Mouse (Mus musculus): ENCODE measurements around the gene Zfp784. TPM values are rescaled to one million over a fixed set of nuclear protein-coding genes. Genes with fewer than 3 reads are reported as not detected.

Gene Zfp784
- polyA plus RNA-seq, 1 experiment, result 0.09 TPM

DNA sequence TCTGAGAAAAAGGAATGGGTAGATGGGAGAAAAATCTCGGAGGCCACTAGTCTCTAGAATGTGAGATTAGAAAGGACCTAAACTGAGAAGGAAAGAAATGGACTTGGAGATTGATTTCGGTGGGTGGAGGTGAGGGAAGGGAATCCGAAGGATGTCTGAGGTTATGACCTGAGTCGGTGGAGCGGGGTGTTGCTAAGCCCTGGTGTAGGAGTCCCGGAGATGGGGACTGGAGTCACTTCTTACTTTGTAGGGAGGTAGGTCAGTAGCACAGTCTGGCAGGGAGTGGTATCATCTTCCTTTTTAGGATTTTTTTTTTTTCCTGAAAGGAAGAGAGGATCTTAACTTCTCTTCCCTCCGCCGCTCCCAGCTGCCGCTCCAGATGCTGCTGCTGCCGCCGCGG lies 14.2 kb upstream of the Zfp784 start:
- H3K4me3 ChIP-seq (replicated peaks), result no peak overlapping the region
- peaks cover 26% of the 10 kb centered on the region for H3K9me3 ChIP-seq (ENCODE audit: control insufficient read depth, low read length)
- TF ChIP-seq GATA1 (IDR thresholded peaks at IDR 0.05; ENCODE audit: low read length) (no peak), TAL1 (IDR thresholded peaks at IDR 0.05; ENCODE audit: low read length) (no peak)
- peaks cover 90% of the 10 kb centered on the region for H3K27me3 ChIP-seq (ENCODE audit: control insufficient read depth)
- peaks cover 12% of the 10 kb centered on the region for H3K4me1 ChIP-seq (ENCODE audit: control insufficient read depth)
- no peaks in the 10 kb centered on the region for H3K36me3 ChIP-seq (ENCODE audit: control insufficient read depth)

DNA sequence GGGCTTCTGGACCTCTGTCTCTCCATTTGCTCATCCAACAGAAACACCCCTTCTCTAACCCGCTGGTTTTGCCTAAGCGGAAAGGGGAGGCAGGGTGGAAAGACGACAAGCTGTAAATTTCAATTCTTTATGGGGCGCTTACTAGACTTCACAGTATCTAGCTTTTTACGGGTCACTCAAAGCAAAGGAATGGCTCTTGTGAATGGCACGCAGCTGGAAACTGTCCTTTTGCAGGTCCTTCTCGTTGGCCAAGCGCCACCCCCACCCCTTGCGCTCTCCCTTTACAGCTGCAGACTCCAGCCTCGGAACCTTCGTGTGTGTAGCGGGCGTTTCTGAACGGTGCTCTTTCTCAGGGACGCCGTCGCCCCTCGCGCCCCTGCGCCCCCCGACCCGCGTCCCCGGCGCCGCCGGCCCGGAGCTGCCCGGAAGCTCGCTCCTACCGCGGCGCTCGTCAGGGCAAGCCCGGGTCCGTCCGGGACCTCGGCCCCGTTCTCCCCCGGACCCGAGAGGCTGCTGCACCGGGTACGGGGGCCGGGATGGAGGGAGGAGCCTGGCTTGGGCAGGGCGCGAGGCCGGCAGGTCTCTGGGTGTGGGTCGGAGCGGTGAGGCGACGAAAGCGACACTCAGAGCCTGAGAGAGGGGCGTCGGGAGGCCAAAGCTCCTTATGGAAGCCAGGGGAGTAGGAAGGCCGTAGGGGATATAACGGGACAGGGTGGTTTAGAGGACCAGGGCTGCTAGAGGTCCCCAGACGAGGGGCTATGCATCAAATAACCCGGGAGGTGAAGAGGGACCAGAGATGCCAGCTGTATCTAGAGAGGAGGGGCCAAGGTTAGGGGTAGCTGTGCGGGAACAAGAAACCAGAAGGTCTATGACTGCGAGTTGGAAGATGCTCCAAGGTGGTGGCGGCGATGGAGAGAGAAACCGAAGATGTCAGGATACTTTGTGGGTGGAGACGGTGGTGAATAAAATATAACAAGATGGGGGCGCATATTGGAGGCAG lies 13.2 kb upstream of the Zfp784 start, which contains the start of gene Zfp580:
Zfp580 (plus strand) TSS at position 346 of the 1,000 bp plus-strand sequence.
- Histone ChIP-seq H3K36me3 (ENCODE audit: control insufficient read depth) (no peaks in the 10 kb centered on the region), H3K27me3 (ENCODE audit: control insufficient read depth) (peaks cover 81% of the 10 kb centered on the region), H3K4me1 (ENCODE audit: control insufficient read depth) (peaks cover 9% of the 10 kb centered on the region), H3K4me3 (replicated peaks) (peak within 1 kb of the TSS; percentile 56), H3K9me3 (ENCODE audit: control insufficient read depth, low read length) (peaks cover 21% of the 10 kb centered on the region)
- TF ChIP-seq GATA1 (IDR thresholded peaks at IDR 0.05; ENCODE audit: low read length) (no peak), TAL1 (IDR thresholded peaks at IDR 0.05; ENCODE audit: low read length) (no peak)

- Histone ChIP-seq H3K36me3 (ENCODE audit: control insufficient read depth) (no peaks in the 10 kb centered on the region), H3K4me1 (ENCODE audit: control insufficient read depth) (peaks cover 5% of the 10 kb centered on the region), H3K27me3 (ENCODE audit: control insufficient read depth) (peaks cover 39% of the 10 kb centered on the region), H3K4me3 (replicated peaks) (no peak overlapping the region), H3K9me3 (ENCODE audit: control insufficient read depth, low read length) (peaks cover 10% of the 10 kb centered on the region)
- TF ChIP-seq GATA1 (IDR thresholded peaks at IDR 0.05; ENCODE audit: low read length) (no peak), TAL1 (IDR thresholded peaks at IDR 0.05; ENCODE audit: low read length) (no peak)
Observed at GRCm38 (mm10) chr7:5047313-5047712, 9.1 kb upstream of the Zfp784 start.

DNA sequence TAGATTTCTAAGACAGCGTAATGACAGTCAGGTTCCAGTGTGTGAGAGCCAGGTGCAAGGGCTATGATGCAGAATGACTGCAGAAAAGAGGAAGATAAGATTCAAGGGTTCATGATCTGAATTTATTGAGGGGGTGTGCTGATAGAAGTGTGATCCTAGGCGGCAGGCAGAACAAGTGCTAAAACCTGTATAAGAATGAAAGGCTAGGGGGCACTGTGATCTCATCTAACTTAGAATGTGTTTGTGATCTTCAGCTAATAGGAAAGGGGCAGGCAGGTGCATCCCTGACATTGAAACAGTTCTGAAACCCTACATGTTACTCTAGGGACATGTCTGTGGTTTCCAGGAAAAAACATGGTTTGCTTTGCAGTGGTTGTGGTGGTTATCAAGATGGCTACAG lies 7.9 kb upstream of the Zfp784 start:
- peaks cover 5% of the 10 kb centered on the region for H3K9me3 ChIP-seq (ENCODE audit: control insufficient read depth, low read length)
- no peak overlapping the region for H3K4me3 ChIP-seq (replicated peaks)
- H3K36me3 ChIP-seq (ENCODE audit: control insufficient read depth), result no peaks in the 10 kb centered on the region; the same call in 1 of the 2 replicates
- H3K4me1 ChIP-seq (ENCODE audit: control insufficient read depth), result no peaks in the 10 kb centered on the region
- H3K27me3 ChIP-seq (ENCODE audit: control insufficient read depth), result peaks cover 27% of the 10 kb centered on the region
- TF ChIP-seq GATA1 (IDR thresholded peaks at IDR 0.05; ENCODE audit: low read length), result no peak

DNA sequence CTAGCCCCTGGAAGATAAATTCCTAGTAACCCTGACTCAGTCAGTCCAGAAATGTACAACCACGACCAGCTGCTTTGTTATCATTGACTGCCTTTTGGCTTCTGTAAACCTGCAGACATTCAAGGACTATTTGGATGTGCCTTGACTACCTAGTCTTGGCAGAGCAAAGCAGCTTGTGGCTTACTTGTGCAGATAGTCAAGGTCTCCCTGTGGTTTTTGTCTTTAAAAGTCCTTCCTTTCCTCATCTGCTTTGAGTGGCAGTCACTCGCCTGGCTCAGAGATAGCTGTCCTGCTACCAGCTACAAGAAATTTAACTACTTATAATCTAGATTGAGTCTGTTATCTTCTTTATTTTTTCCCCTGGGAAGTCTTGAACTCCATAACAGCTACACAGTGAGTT lies 6.7 kb upstream of the Zfp784 start:
- H3K9me3 ChIP-seq (ENCODE audit: control insufficient read depth, low read length), result peaks cover 5% of the 10 kb centered on the region
- peaks cover 16% of the 10 kb centered on the region for H3K27me3 ChIP-seq (ENCODE audit: control insufficient read depth)
- H3K4me1 ChIP-seq (ENCODE audit: control insufficient read depth), result no peaks in the 10 kb centered on the region; the same call in 1 of the 2 replicates
- H3K36me3 ChIP-seq (ENCODE audit: control insufficient read depth), result no peaks in the 10 kb centered on the region; the same call in none of the 2 replicates
- TF ChIP-seq TAL1 (IDR thresholded peaks at IDR 0.05; ENCODE audit: low read length), result no peak
- TF ChIP-seq GATA1 (IDR thresholded peaks at IDR 0.05; ENCODE audit: low read length), result no peak
- H3K4me3 ChIP-seq (replicated peaks), result no peak overlapping the region

GRCm38 (mm10) chr7:5038940-5039339 lies 694 bp upstream of the Zfp784 start:
- Histone ChIP-seq H3K4me1 (ENCODE audit: control insufficient read depth) (peaks cover 27% of the 10 kb centered on the region), H3K4me3 (replicated peaks) (peak overlapping the region; percentile 88), H3K36me3 (ENCODE audit: control insufficient read depth) (peaks cover 14% of the 10 kb centered on the region), H3K9me3 (ENCODE audit: control insufficient read depth, low read length) (peaks cover 5% of the 10 kb centered on the region; the same call in 1 of the 2 replicates), H3K27me3 (ENCODE audit: control insufficient read depth) (no peaks in the 10 kb centered on the region)
- TF ChIP-seq TAL1 (IDR thresholded peaks at IDR 0.05; ENCODE audit: low read length), result no peak
- TF ChIP-seq GATA1 (IDR thresholded peaks at IDR 0.05; ENCODE audit: low read length), result no peak

DNA sequence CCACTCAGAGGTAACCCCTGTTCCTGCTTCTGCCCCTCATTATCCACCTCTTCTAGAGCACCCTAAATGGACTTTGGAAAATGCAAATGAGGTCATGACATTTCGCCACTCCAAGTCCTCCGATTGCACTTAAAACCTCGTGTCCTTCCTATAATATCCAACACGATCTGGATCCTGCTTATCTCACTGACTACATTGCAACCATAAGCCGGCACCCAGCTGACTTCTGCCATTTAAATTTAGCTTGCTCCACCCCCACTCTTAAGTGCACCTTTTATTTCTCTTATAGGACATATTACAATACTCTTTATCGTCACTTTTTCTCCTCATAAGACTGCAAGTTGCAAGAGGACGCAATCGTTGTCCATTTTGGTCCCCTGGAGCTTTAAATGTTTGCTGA lies 779 bp downstream of the Zfp784 start:
- H3K9me3 ChIP-seq (ENCODE audit: control insufficient read depth, low read length), result peaks cover 5% of the 10 kb centered on the region; the same call in 1 of the 2 replicates
- peaks cover 27% of the 10 kb centered on the region for H3K4me1 ChIP-seq (ENCODE audit: control insufficient read depth)
- peaks cover 26% of the 10 kb centered on the region for H3K36me3 ChIP-seq (ENCODE audit: control insufficient read depth)
- peak overlapping the region; percentile 88 for H3K4me3 ChIP-seq (replicated peaks)
- H3K27me3 ChIP-seq (ENCODE audit: control insufficient read depth), result no peaks in the 10 kb centered on the region
- TF ChIP-seq TAL1 (IDR thresholded peaks at IDR 0.05; ENCODE audit: low read length) (no peak), GATA1 (IDR thresholded peaks at IDR 0.05; ENCODE audit: low read length) (no peak)

- no peak for TF ChIP-seq TAL1 (IDR thresholded peaks at IDR 0.05; ENCODE audit: low read length)
- TF ChIP-seq GATA1 (IDR thresholded peaks at IDR 0.05; ENCODE audit: low read length), result no peak
- Histone ChIP-seq H3K9me3 (ENCODE audit: control insufficient read depth, low read length) (peaks cover 8% of the 10 kb centered on the region), H3K36me3 (ENCODE audit: control insufficient read depth) (peaks cover 30% of the 10 kb centered on the region), H3K27me3 (ENCODE audit: control insufficient read depth) (no peaks in the 10 kb centered on the region), H3K4me3 (replicated peaks) (no peak overlapping the region), H3K4me1 (ENCODE audit: control insufficient read depth) (peaks cover 27% of the 10 kb centered on the region)
Observed at GRCm38 (mm10) chr7:5037026-5037425, 1.2 kb downstream of the Zfp784 start.

- Histone ChIP-seq H3K4me3 (replicated peaks) (no peak overlapping the region), H3K4me1 (ENCODE audit: control insufficient read depth) (peaks cover 27% of the 10 kb centered on the region), H3K27me3 (ENCODE audit: control insufficient read depth) (no peaks in the 10 kb centered on the region; the same call in 1 of the 2 replicates), H3K9me3 (ENCODE audit: control insufficient read depth, low read length) (peaks cover 17% of the 10 kb centered on the region), H3K36me3 (ENCODE audit: control insufficient read depth) (peaks cover 39% of the 10 kb centered on the region)
- TF ChIP-seq TAL1 (IDR thresholded peaks at IDR 0.05; ENCODE audit: low read length) (no peak), GATA1 (IDR thresholded peaks at IDR 0.05; ENCODE audit: low read length) (no peak)
Observed at GRCm38 (mm10) chr7:5036136-5036535, 2.1 kb downstream of the Zfp784 start.

Data from erythroblast, embryonic 14.5 days (primary cell).